Mouse (Mus musculus) E14TG2a.4 (cell line): ENCODE data around the gene Ccl4.

Source experiments
- CTCF ChIP-seq: conservative IDR thresholded peaks from 2 replicates; pipeline ENCODE4 v1.5.1; 2014; ENCODE audit warnings: low read length
- NANOG ChIP-seq: IDR thresholded peaks from 2 replicates; pipeline ENCODE4 v1.6.1; 2014; ENCODE audit warnings: borderline replicate concordance, low read length, mixed read lengths
- POU5F1 ChIP-seq: IDR thresholded peaks from 2 replicates; pipeline ENCODE4 v1.6.1; 2014; ENCODE audit warnings: low read length, borderline replicate concordance

- TF ChIP-seq POU5F1 (no peak), CTCF (no peak), NANOG (no peak)
Measured at GRCm38 (mm10) chr11:83713925-83714324, 51.5 kb downstream of the Ccl4 start.
